Mouse (Mus musculus) stomach, postnatal 0 days (tissue): ENCODE measurements around the gene Ccl1. TPM values are rescaled to one million over a fixed set of nuclear protein-coding genes. Genes with fewer than 3 reads are reported as not detected.

Experiments used
- ATAC-seq: fragments of 200-750 bp; cut with Nextera tagmentation; 2 replicates; pipeline ENCODE4 v1.8.0; 2017; ENCODE audit not compliant: low FRiP score, low TSS enrichment
- DNase-seq: peaks from one replicate; pipeline ENCODE4 v3.0.0-alpha.2; 2016; ENCODE audit warnings: low spot score
- H3K27ac ChIP-seq: fragments of 300-500 bp; sonication (generic); replicated peaks from 2 replicates; pipeline ENCODE4 v1.5.1; 2014; ENCODE audit warnings: mild to moderate bottlenecking, control low read depth
- H3K27me3 ChIP-seq: fragments of 300-500 bp; sonication (generic); 2 replicates; pipeline ENCODE4 v1.6.1; 2014; ENCODE audit warnings: low read length; ENCODE audit not compliant: control insufficient read depth, insufficient read depth
- H3K36me3 ChIP-seq: fragments of 300-500 bp; sonication (generic); 2 replicates; pipeline ENCODE4 v1.6.1; 2014; ENCODE audit warnings: low read length, mixed read lengths; ENCODE audit not compliant: control insufficient read depth, insufficient read depth
- H3K4me1 ChIP-seq: fragments of 300-500 bp; sonication (generic); replicated peaks from 2 replicates; pipeline ENCODE4 v1.6.1; 2014; ENCODE audit warnings: antibody characterized with exemption; ENCODE audit not compliant: control insufficient read depth, insufficient read depth
- H3K4me2 ChIP-seq: fragments of 300-500 bp; sonication (generic); replicated peaks from 2 replicates; pipeline ENCODE4 v1.6.1; 2014; ENCODE audit warnings: low read depth, mild to moderate bottlenecking, control low read depth, moderate library complexity
- H3K4me3 ChIP-seq: fragments of 300-500 bp; sonication (generic); 2 replicates; pipeline ENCODE4 v1.5.1; 2014; ENCODE audit warnings: low read depth, low read length, control low read depth
- H3K9ac ChIP-seq: fragments of 300-500 bp; sonication (generic); 2 replicates; pipeline ENCODE4 v1.6.1; 2014; ENCODE audit warnings: mild to moderate bottlenecking, low read length, control low read depth, mixed read lengths
- H3K9me3 ChIP-seq: fragments of 300-500 bp; sonication (generic); 2 replicates; pipeline ENCODE4 v1.6.1; 2016; ENCODE audit warnings: low read length; ENCODE audit not compliant: control insufficient read depth
- CTCF ChIP-seq: IDR thresholded peaks from 2 replicates; pipeline ENCODE4 v1.5.1; 2016; ENCODE audit warnings: antibody characterized with exemption, low read depth, mild to moderate bottlenecking, moderate library complexity
- EP300 ChIP-seq: optimal IDR thresholded peaks from 2 replicates; pipeline ENCODE3; 2016; ENCODE audit warnings: antibody characterized with exemption
- WGBS: fragments of 180-500 bp; shearing (Covaris S2); extraction: QIAGEN DNeasy Blood & Tissue Kit; methylation state at CpG from one replicate; pipeline ENCODE4 v1.1.7; 2014; 5-methylcytosine and 5-hydroxymethylcytosine counted together
- polyA plus RNA-seq: library from polyadenylated mRNA; unstranded; fragments of >200 nt; fragmentation: Nextera tagmentation; extraction: Ambion mirVana; gene quantifications from 2 replicates; pipeline ENCODE4 v1.2.1, GENCODE M21; 2015

Gene Ccl1
- polyA plus RNA-seq, 1 experiment from 2014 or later: not detected

DNA sequence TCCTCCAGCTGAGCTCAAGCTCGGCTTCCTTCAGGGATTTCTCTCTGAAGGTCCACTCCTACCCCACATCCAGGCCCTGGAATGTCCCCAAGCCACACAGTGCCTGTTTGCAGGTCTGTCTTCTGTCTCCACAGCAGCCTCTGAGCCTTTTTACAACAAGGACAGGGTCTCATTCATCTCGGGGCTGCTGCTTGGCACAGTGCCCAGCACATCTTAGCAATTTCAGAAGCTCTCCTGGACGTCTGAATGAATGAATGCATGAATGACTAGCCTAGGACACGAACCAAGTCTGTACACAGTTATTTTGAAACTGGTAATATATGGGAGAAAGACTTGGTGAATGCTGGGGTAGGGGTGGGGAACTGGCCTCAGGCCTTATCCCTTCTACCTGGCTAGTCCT is 52.1 kb downstream of the Ccl1 start:
- no peaks in the 10 kb centered on the region for H3K27me3 ChIP-seq
- H3K36me3 ChIP-seq: no peaks in the 10 kb centered on the region
- DNase-seq (no peak), ATAC-seq (no peak)
- H3K27ac ChIP-seq: no peak overlapping the region
- H3K9me3 ChIP-seq: no peaks in the 10 kb centered on the region
- no peak overlapping the region for H3K9ac ChIP-seq
- TF ChIP-seq CTCF (no peak), EP300 (no peak)
- no peak overlapping the region for H3K4me3 ChIP-seq
- no peak overlapping the region for H3K4me2 ChIP-seq
- 19% methylated on average over 4 of the region's 4 CpGs for WGBS
- H3K4me1 ChIP-seq: no peaks in the 10 kb centered on the region

DNA sequence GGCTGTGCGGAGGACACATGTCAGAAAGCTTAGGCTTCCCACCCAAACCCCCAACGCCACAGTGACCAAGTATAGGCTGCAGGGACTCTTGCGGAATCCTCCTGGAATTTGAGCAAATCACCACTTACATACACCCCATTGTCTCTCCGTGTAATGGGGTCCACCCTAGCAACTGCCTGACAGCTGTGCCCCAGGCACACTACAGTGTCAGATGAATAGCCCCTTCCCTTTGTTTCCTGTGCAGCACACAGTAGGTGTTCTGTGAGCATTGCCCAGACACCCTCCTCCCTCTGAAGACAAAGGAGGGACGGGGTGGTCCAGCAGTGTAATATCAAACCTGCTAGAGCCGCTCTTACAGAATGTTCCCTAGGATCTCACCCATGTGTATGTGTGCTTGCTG is 54.2 kb downstream of the Ccl1 start:
- no peak overlapping the region for H3K27ac ChIP-seq
- DNase-seq (no peak), ATAC-seq (no peak)
- no peak overlapping the region for H3K9ac ChIP-seq
- no peak for TF ChIP-seq EP300
- TF ChIP-seq CTCF: no peak
- H3K36me3 ChIP-seq: no peaks in the 10 kb centered on the region
- WGBS: 70% methylated on average over 6 of the region's 6 CpGs
- no peaks in the 10 kb centered on the region for H3K9me3 ChIP-seq
- no peaks in the 10 kb centered on the region for H3K4me1 ChIP-seq
- no peak overlapping the region for H3K4me2 ChIP-seq
- H3K4me3 ChIP-seq: no peak overlapping the region
- no peaks in the 10 kb centered on the region for H3K27me3 ChIP-seq

GRCm38 (mm10) chr11:82249945-82250344 is 55.5 kb downstream of the Ccl1 start:
- no peak for ATAC-seq
- no peak overlapping the region for H3K27ac ChIP-seq
- TF ChIP-seq EP300 (no peak), CTCF (no peak)
- 86% methylated on average over 6 of the region's 6 CpGs for WGBS
- DNase-seq: no peak
- no peak overlapping the region for H3K4me3 ChIP-seq
- no peak overlapping the region for H3K4me2 ChIP-seq
- H3K27me3 ChIP-seq: no peaks in the 10 kb centered on the region
- no peak overlapping the region for H3K9ac ChIP-seq
- no peaks in the 10 kb centered on the region for H3K4me1 ChIP-seq
- no peaks in the 10 kb centered on the region for H3K36me3 ChIP-seq
- H3K9me3 ChIP-seq: no peaks in the 10 kb centered on the region

GRCm38 (mm10) chr11:82237439-82237838 is 68.1 kb downstream of the Ccl1 start:
- DNase-seq: no peak
- WGBS: 58% methylated on average over 5 of the region's 5 CpGs
- H3K9me3 ChIP-seq: no peaks in the 10 kb centered on the region
- H3K9ac ChIP-seq: no peak overlapping the region
- no peak overlapping the region for H3K27ac ChIP-seq
- H3K4me2 ChIP-seq: no peak overlapping the region
- TF ChIP-seq EP300 (no peak), CTCF (no peak)
- ATAC-seq: no peak
- H3K4me1 ChIP-seq: no peaks in the 10 kb centered on the region
- H3K36me3 ChIP-seq: no peaks in the 10 kb centered on the region
- no peak overlapping the region for H3K4me3 ChIP-seq
- no peaks in the 10 kb centered on the region for H3K27me3 ChIP-seq

DNA sequence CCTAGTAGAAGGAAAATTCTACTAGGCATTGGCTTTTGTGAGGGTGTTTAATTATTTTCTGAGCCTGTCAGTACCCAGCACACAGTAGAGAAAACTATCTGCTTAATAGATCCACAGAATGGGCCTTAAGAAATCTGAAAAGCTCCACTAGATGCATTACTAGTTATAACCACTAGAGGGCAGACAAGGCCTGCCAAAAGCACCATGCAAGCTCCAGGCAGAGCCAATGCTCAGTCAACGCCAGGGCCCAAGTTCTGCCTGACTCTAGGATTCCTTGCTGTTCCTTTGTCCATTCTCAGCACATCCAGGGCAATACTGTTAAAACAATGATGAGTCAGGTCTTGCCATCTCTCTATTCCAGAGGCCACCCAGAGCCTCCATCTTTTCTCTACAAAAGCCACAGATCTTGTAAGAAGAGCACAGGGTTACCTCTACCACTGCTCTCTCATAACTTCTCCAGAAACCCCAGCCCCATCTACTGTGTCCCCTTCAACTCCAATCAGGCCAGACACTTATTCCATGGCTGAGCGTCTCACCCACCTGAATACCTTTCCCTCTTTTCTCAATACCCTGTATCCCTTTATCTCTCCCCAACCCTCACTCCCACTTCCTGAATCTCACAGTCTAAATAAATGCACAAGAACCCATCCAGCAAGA is 69.8 kb downstream of the Ccl1 start:
- no peak overlapping the region for H3K4me3 ChIP-seq
- H3K4me2 ChIP-seq: no peak overlapping the region
- no peak overlapping the region for H3K27ac ChIP-seq
- H3K36me3 ChIP-seq: no peaks in the 10 kb centered on the region
- TF ChIP-seq EP300 (no peak), CTCF (peak; percentile 96)
- H3K9ac ChIP-seq: no peak overlapping the region
- DNase-seq (peak; percentile 40), ATAC-seq (0 out of 2 replicates have a peak, but pooled peaks have one; percentile 56)
- no peaks in the 10 kb centered on the region for H3K9me3 ChIP-seq
- WGBS: 29% methylated on average over 2 of the region's 2 CpGs
- H3K27me3 ChIP-seq: no peaks in the 10 kb centered on the region
- H3K4me1 ChIP-seq: no peaks in the 10 kb centered on the region

DNA sequence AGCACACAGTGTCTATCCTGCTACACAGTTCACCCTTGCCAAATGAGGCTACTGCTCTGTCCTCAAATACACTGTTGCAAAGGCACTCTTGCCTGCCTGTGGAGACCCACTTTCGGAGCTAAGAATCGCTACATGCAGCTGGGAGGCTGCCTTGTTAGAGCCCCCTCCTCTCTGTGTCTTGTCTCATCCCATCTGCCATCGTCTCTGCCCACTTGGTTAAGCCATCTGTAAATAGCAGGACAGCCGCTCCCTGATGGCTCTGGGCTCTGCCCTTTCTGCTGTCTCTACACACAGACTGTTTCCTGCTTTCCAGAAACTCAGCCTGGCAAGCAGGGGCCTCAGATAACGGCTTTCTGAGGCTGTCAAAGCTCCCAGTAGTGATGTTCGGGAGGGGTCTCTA is 71.5 kb downstream of the Ccl1 start:
- Histone ChIP-seq H3K36me3 (no peaks in the 10 kb centered on the region), H3K27ac (no peak overlapping the region), H3K4me1 (no peaks in the 10 kb centered on the region), H3K4me3 (no peak overlapping the region), H3K9me3 (no peaks in the 10 kb centered on the region), H3K4me2 (no peak overlapping the region), H3K27me3 (no peaks in the 10 kb centered on the region), H3K9ac (no peak overlapping the region)
- 52% methylated on average over 6 of the region's 6 CpGs for WGBS
- TF ChIP-seq CTCF (no peak), EP300 (no peak)
- ATAC-seq: no peak
- DNase-seq: no peak
